Comparison of ENCODE assay signal across 8 mouse cellular contexts in genomic region chr8:117115676-117116446, GRCm38 (mm10). TPM values are rescaled to one million over a fixed set of nuclear protein-coding genes. Genes with fewer than 3 reads are reported as not detected.
DNase-seq lines count a peak whose midpoint lies in the region; ATAC-seq lines count a peak whose summit lies in the region.

No protein-coding gene starts in this region.

- H3K4me2 ChIP-seq in limb, embryonic 11.5 days (ENCODE audit: low read depth, severe bottlenecking) = no peak overlapping the region; the same call in 1 of the 2 replicates
- peak overlapping the region; percentile 35 for H3K4me2 ChIP-seq in midbrain, embryonic 14.5 days (ENCODE audit: low read length)

- H3K36me3 ChIP-seq in limb, embryonic 11.5 days (ENCODE audit: control insufficient read depth, insufficient read depth, low read length) = no peaks in the 10 kb centered on the region
- no peaks in the 10 kb centered on the region for H3K36me3 ChIP-seq in midbrain, embryonic 14.5 days (ENCODE audit: control insufficient read depth, insufficient read depth, low read length)

- no peak for ATAC-seq in limb, embryonic 11.5 days (ENCODE audit: insufficient number of reproducible peaks, low FRiP score, low TSS enrichment, low read depth)
- ATAC-seq in midbrain, embryonic 14.5 days (ENCODE audit: low FRiP score, low TSS enrichment) = no peak

- peaks cover 4% of the 10 kb centered on the region; the same call in 1 of the 2 replicates for H3K4me1 ChIP-seq in limb, embryonic 11.5 days (ENCODE audit: control insufficient read depth, insufficient read depth, low read length)
- no peaks in the 10 kb centered on the region for H3K4me1 ChIP-seq in midbrain, embryonic 14.5 days (ENCODE audit: control insufficient read depth, insufficient read depth, low read length)

- H3K4me3 ChIP-seq in limb, embryonic 11.5 days (ENCODE audit: low read depth, low read length) = no peak overlapping the region
- peak overlapping the region; percentile 10; the same call in 1 of the 2 replicates for H3K4me3 ChIP-seq in midbrain, embryonic 14.5 days (replicated peaks; ENCODE audit: low read depth, low read length)

- no peaks in the 10 kb centered on the region for H3K27me3 ChIP-seq in limb, embryonic 11.5 days (ENCODE audit: control insufficient read depth, insufficient read depth, low read length)
- no peaks in the 10 kb centered on the region for H3K27me3 ChIP-seq in midbrain, embryonic 14.5 days (ENCODE audit: control insufficient read depth, insufficient read depth, low read length)

- peak; percentile 42 for DNase-seq in retina, postnatal 1 day
- DNase-seq in retina, embryonic 14.5 days (ENCODE audit: low spot score) = no peak
- peak; percentile 31 for DNase-seq in embryo, embryonic 9.5 days (ENCODE audit: extremely low spot score)
- peak; percentile 50 for DNase-seq in heart, postnatal 4 days
- peak; percentile 38 for DNase-seq in limb, embryonic 11.5 days (ENCODE audit: low spot score)
- DNase-seq in midbrain, embryonic 14.5 days = peak; percentile 29
- no peak for DNase-seq in layer of hippocampus, postnatal 36 days
- no peak for DNase-seq in layer of hippocampus, adult 9-10 months (ENCODE audit: low spot score)

- WGBS in limb, embryonic 11.5 days = 15% methylated on average over 13 of the region's 13 CpGs
- 14% methylated on average over 13 of the region's 13 CpGs for WGBS in midbrain, embryonic 14.5 days

- H3K27ac ChIP-seq in limb, embryonic 11.5 days (replicated peaks; ENCODE audit: low read depth, low read length) = no peak overlapping the region
- no peak overlapping the region for H3K27ac ChIP-seq in midbrain, embryonic 14.5 days (replicated peaks; ENCODE audit: low read depth, low read length)

- no peak overlapping the region for H3K9ac ChIP-seq in limb, embryonic 11.5 days (ENCODE audit: low read length)
- H3K9ac ChIP-seq in midbrain, embryonic 14.5 days (replicated peaks; ENCODE audit: low read length) = no peak overlapping the region

- H3K9me3 ChIP-seq in limb, embryonic 11.5 days (ENCODE audit: control insufficient read depth, low read length) = no peaks in the 10 kb centered on the region
- H3K9me3 ChIP-seq in midbrain, embryonic 14.5 days (ENCODE audit: control insufficient read depth, low read length) = no peaks in the 10 kb centered on the region

RNA-seq across cellular contexts. Expression of gene Bco1, which starts 20.2 kb away (rescaled TPM):
- total RNA-seq in heart, postnatal 4 days (2021) = not detected
- not detected in 2 replicates for polyA plus RNA-seq in limb, embryonic 11.5 days (2014; fragmentation: Nextera tagmentation; extraction: Ambion mirVana)
- polyA plus RNA-seq in midbrain, embryonic 14.5 days (2014; fragmentation: Nextera tagmentation; extraction: Ambion mirVana) = 0.18 TPM in 1 of 2 replicates, not detected in the other
- total RNA-seq in layer of hippocampus, postnatal 36 days (2021) = under 1 TPM in 1 of 2 experiments, not detected in 1; 0.20 TPM

RNA-seq across cellular contexts. Expression of gene Pkd1l2, which starts 33.6 kb away (rescaled TPM):
- under 1 TPM; 0.02 to 0.05 TPM for total RNA-seq in heart, postnatal 4 days (2021)
- not detected in 2 replicates for polyA plus RNA-seq in limb, embryonic 11.5 days (2014; fragmentation: Nextera tagmentation; extraction: Ambion mirVana)
- 0.12 TPM in 1 of 2 replicates, not detected in the other for polyA plus RNA-seq in midbrain, embryonic 14.5 days (2014; fragmentation: Nextera tagmentation; extraction: Ambion mirVana)
- total RNA-seq in layer of hippocampus, postnatal 36 days (2021) = under 1 TPM in 1 of 2 experiments, not detected in 1; 0.05 TPM

RNA-seq across cellular contexts. Expression of gene Gan, which starts 42.1 kb away (rescaled TPM):
- 1 to 10 TPM; 7.4 TPM for total RNA-seq in heart, postnatal 4 days (2021)
- polyA plus RNA-seq in limb, embryonic 11.5 days (2014; fragmentation: Nextera tagmentation; extraction: Ambion mirVana) = 2.4 and 2.8 TPM in 2 replicates
- 4.9 and 7.1 TPM in 2 replicates for polyA plus RNA-seq in midbrain, embryonic 14.5 days (2014; fragmentation: Nextera tagmentation; extraction: Ambion mirVana)
- total RNA-seq in layer of hippocampus, postnatal 36 days (2021) = 10 to 100 TPM; 18.2 to 18.7 TPM

Comparison
In these comparisons a context has a peak if more than half of its experiments do, and no peak if none do; other contexts are left out.
1. DNase-seq: peak in retina, postnatal 1 day (single experiment), embryo, embryonic 9.5 days (single experiment), heart, postnatal 4 days (single experiment), limb, embryonic 11.5 days (single experiment) and midbrain, embryonic 14.5 days (single experiment); none in retina, embryonic 14.5 days (single experiment), layer of hippocampus, postnatal 36 days (0 of 2) and layer of hippocampus, adult 9-10 months (single experiment).